Mouse (Mus musculus) Patski (cell line): ENCODE measurements around the gene Cpox. TPM values are rescaled to one million over a fixed set of nuclear protein-coding genes. Genes with fewer than 3 reads are reported as not detected.

Experiments used
- ATAC-seq: fragments of 100-300 bp; one replicate; pipeline ENCODE4 v1.8.0; 2021
- CTCF ChIA-PET: fragments of 350-600 bp; sonication (Branson Sonifier 250); formaldehyde crosslinking; loops from one replicate; lab custom pipeline; 2022; ENCODE audit warnings: inconsistent platforms; lab: Charles Lee
- POLR2A ChIA-PET: fragments of 350-600 bp; sonication (Branson Sonifier 250); formaldehyde crosslinking; loops from one replicate; lab custom pipeline; 2022; ENCODE audit warnings: antibody characterized with exemption, inconsistent platforms; lab: Charles Lee
- DNase-seq: peaks from one replicate; pipeline ENCODE4 v3.0.0-alpha.2; 2011; ENCODE audit warnings: low read depth, low spot score
- H3K27me3 ChIP-seq: fragments of 371-371 bp; one replicate; pipeline ENCODE4 v1.5.1; 2021
- CTCF ChIP-seq: fragments of 100-300 bp; IDR thresholded peaks from one replicate; pipeline ENCODE4 v1.5.1; 2021
- in situ Hi-C: fragments of 300-500 bp; cut with MboI; formaldehyde crosslinking; loops from 3 replicates; pipeline ENCODE4 v1.11.1; 2018; ENCODE audit warnings: low pct_unique_long_range_greater_than_20kb, mixed read lengths
- polyA plus RNA-seq: library from polyadenylated mRNA; unstranded; gene quantifications from one replicate; pipeline ENCODE4 v1.2.3, GENCODE M21; 2021

Cpox gene
- polyA plus RNA-seq, 1 experiment from 2014 or later = 27.3 TPM

DNA sequence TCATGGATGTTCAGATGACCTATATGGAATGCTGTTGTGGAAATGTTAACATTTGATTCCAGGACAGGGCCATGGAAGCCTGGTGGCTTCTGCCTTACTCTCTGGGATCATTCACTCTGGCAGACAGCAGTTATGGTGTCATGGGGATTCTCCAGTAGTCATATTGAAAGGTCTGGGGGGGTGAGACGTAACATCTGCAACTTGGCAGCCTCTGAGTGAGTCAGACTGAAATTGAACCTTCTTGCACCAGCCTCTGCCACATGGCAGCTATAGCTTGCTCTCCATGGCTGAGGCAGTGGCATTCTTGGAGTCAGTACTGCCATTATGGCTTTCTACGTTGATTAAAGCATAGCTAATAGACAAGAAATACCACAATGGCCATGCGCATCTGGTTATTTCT lies 26.7 kb downstream of the Cpox start:
- DNase-seq (no peak), ATAC-seq (no peak)
- POLR2A ChIA-PET = no interaction called here
- in situ Hi-C loops = no loop called here
- peaks cover 7% of the 10 kb centered on the region for H3K27me3 ChIP-seq
- CTCF ChIA-PET = interaction anchor here (1.5 kb wide), 1 partner anchor 21 kb away, joined by 4 read pairs; no protein-coding TSS in a partner anchor
- no peak for TF ChIP-seq CTCF

DNA sequence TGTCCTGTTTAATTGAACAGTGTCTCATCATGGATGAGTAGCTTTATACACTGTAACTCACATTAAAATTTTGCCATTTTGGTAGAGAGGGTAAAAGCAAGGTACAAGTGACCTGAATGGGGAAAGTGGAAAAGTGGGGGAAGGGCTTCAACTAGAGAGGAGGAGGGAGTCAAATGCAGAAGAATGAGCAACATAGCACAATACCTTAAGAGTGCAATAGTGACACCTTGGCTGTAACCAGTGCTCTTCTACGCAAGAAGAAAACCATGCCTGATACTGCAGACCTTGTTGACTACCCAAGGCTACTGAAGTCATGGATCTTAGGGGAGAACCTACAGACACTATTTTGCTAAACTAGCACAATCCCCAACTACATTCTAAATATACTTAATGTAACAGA lies 27.2 kb downstream of the Cpox start:
- DNase-seq (no peak), ATAC-seq (no peak)
- peaks cover 5% of the 10 kb centered on the region for H3K27me3 ChIP-seq
- ChIA-PET POLR2A (no interaction called here), CTCF (interaction anchor here (1.5 kb wide), 1 partner anchor 21 kb away, joined by 4 read pairs; no protein-coding TSS in a partner anchor)
- in situ Hi-C loops = no loop called here
- no peak for TF ChIP-seq CTCF

DNA sequence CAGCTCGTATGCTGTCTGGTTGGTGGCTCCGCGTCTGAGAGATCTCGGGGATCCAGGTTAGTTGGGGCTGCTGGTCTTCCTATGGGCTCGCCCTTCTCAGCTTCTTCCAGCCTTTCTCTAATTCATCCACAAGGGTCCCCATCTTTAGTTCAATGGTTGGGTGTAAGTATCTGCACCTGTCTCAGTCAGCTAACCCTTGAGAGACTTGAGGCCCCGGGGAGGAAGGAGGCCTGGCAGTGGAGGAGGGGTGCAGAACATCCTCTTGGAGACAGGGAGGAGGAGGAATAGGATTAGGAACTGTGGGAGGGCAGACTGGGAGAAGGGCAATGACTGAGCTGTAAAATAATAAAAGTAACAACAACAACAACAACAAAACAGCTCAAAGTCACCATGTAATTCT lies 30.1 kb downstream of the Cpox start:
- DNase-seq (no peak), ATAC-seq (no peak)
- ChIA-PET CTCF (interaction anchor here (1.5 to 2.0 kb wide), 3 partner anchors 11 to 15 kb away, joined by 3 to 7 read pairs (median 4); no protein-coding TSS in a partner anchor), POLR2A (no interaction called here)
- no peak for TF ChIP-seq CTCF
- in situ Hi-C loops = no loop called here
- H3K27me3 ChIP-seq = no peaks in the 10 kb centered on the region

DNA sequence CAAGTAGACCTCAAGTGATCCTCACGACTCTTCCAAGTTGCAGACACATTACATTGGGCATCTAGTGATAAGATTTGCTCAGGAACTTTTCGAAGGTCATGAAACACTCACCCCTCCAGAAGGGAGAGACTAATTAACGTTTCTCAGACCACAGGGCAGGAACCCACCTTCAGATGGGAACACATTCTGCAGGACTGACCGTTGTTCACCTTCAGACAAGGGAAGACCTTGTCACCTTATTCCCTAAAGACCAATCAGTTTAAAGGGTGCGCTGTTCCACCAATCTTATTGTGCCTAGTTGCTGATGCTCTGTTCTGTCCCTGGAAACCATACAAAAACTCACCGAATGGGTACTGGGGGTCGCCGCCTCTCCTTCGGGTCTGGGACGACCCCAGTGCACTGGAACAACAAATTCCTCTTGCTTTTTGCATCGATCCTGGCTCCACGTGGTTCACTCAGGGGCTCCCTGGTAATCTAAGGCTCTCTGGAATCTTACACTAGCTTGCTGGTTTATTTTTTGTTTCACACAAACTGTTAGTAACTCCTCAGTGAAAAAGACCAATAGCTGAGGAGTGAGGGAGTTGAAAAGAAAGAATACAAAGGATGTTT lies 30.8 kb downstream of the Cpox start:
- no peak for TF ChIP-seq CTCF
- H3K27me3 ChIP-seq = no peaks in the 10 kb centered on the region
- DNase-seq (no peak), ATAC-seq (no peak)
- ChIA-PET CTCF (interaction anchor here (0.7 to 1.6 kb wide), 5 partner anchors 8 to 27 kb away, joined by 3 to 5 read pairs (median 3); no protein-coding TSS in a partner anchor), POLR2A (no interaction called here)
- in situ Hi-C loops = no loop called here

DNA sequence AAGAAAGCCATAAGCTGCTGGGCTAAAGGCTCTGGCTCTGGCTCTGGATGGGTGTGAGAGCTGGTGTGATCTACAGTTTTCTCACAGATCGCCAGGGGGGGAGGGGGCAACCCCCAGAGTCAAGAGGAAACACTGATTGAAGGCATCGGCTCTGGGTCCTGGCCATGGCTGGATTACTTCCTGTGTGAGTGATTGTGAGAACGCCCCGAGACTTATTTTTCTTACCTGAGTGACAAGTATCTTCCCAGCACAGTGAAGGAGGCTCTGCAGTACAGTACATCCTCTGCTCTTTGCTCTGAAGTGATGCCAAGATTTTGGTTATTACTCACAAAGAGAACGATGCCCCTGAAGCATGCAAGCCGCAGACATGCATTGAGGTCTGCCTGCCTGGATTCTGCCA lies 31.7 kb downstream of the Cpox start:
- DNase-seq = no peak
- in situ Hi-C loops = no loop called here

DNA sequence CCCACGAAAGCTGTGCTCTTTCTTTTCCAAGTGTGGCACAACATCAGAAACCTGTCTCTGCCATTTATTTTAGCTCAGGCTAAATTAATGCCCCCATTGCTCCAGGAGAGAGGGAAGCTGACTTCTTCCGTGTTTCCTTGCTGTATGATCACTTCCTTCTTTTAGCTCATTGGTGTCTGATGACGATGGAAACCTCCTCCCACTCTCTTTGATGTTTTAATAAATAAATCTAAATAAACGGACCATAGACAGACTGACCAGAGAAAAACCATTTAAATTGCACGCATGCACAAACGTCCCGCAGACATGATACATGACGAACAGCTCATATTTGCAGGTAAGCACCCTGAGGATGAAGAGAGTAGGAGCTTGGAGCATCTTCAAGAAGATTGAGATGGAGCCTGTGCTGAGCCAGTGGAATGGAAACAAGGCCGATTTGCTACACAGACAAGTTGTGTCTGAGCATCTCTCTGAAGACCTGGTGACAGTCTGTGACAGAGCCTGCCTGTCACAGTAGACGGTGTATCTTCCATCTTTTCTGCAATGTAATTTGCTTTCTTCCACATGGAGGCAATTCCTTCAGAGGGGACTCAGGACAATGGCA lies 32.3 kb downstream of the Cpox start:
- DNase-seq (no peak), ATAC-seq (no peak)
- in situ Hi-C loops = no loop called here
- POLR2A ChIA-PET = no interaction called here
- TF ChIP-seq CTCF = no peak
- no peaks in the 10 kb centered on the region for H3K27me3 ChIP-seq
- CTCF ChIA-PET = interaction anchor here (1.1 to 1.3 kb wide), 2 partner anchors 10 to 19 kb away, joined by 3 to 5 read pairs; no protein-coding TSS in a partner anchor

More for the DNA sequence above, 31.7 kb downstream of the Cpox start:
- no peak for TF ChIP-seq CTCF
- H3K27me3 ChIP-seq = no peaks in the 10 kb centered on the region
- ChIA-PET CTCF (interaction anchor here (0.7 to 1.3 kb wide), 3 partner anchors 9 to 28 kb away, joined by 3 to 5 read pairs (median 3); no protein-coding TSS in a partner anchor), POLR2A (no interaction called here)
- ATAC-seq = no peak

DNA sequence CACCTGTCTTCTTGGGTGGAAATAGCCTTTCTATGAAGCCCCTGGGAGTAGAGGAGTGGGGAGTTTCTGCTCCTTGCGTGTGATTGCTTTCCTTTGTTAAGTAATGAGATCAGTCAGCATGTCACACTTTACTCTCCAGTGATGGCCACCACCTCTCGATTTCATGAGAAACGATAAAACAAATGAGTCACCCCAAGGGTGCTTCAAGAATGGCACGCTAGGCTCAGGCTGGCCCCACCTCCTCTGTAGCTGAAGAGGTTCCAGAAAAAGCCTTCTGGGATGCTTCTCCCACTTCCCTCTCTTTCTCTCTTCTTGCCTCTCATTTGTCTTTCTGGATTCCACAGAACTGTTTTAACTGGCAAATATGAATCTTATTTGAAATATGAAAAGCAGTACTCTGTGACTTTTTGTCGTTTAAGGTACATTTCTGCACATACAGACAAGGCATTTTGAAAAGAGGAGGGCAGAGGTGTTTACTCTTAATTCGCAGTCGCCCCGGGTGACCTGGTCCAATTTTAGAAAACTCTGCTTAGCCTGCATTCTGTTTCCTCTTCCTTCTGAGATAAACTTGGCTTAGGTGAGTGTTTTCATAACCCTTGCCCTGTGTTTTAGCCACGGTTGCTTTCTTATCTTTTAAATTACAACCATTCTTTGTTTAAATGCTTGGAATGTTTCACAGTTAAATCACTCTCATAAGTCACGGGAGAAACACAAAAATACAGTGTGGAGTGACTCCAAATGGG lies 33.5 kb downstream of the Cpox start:
- ATAC-seq = peak; percentile 90
- no peak for TF ChIP-seq CTCF
- in situ Hi-C loops = no loop called here

DNA sequence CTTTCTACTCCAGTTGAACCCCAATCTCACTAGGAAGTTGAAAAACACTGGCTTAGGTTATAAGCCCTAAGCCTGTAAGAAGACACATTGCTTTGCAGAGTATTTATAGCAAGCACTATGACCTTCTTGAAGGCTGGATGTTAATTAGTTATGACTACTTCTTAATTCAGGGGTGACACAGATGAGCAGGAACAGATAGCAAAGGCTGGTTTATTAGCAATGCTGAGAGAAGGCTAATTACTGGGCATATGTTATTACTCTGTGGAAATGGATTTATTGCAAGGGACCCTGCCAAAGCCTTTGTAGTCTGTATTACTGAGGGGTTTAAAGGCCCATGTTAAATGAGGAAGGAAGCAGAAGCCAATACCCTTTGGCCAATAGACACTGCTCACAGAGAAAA lies 34.9 kb downstream of the Cpox start:
- ATAC-seq (no peak), DNase-seq (no peak)
- CTCF ChIA-PET = no interaction called here
- no peak for TF ChIP-seq CTCF
- H3K27me3 ChIP-seq = no peaks in the 10 kb centered on the region
- in situ Hi-C loops = no loop called here
- POLR2A ChIA-PET = interaction anchor here (0.6 kb wide), 1 partner anchor 22 kb away, joined by 3 read pairs; no protein-coding TSS in a partner anchor

More for the DNA sequence above, 33.5 kb downstream of the Cpox start:
- ChIA-PET CTCF (interaction anchor here (1.1 kb wide), 1 partner anchor 20 kb away, joined by 3 read pairs; no protein-coding TSS in a partner anchor), POLR2A (no interaction called here)
- H3K27me3 ChIP-seq = no peaks in the 10 kb centered on the region
- no peak for DNase-seq

DNA sequence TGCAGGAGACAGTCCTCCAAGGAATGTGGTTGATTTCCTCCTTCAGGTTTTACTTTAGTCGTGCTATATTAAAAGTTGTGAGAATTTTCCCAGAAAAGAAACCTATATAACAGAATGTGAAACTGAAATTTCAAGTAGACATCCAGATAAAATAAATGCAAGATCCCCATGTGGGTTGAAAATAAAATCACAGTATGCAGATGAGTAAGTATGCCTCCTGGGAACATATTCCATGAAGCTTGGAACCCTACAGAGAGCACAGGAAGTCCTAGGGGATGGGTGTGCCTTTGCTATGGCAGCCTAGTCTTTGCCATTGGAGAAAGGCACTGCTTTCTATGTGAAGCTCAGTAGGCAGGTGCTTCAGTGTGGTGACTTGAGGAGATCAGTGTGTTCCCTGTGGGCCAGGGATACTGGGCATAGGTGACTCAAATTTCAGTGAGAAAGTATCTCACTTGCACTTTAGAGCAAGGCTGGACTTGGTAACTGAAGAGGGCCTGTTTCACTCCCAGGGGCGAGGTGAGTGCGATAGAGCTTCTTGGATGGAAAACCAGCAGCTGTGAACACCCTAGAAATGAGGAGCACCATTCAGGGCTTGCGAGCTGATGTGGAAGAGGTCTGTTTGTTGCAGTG lies 37.3 kb downstream of the Cpox start:
- ChIA-PET CTCF (interaction anchor here (0.7 kb wide), 1 partner anchor 73 kb away, joined by 3 read pairs; no protein-coding TSS in a partner anchor), POLR2A (no interaction called here)
- in situ Hi-C loops = no loop called here
- ATAC-seq = no peak
- TF ChIP-seq CTCF = no peak
- H3K27me3 ChIP-seq = peaks cover 4% of the 10 kb centered on the region
- DNase-seq = no peak
